Mouse (Mus musculus): Measurements from ENCODE around the gene Stag2. TPM values are rescaled to one million over a fixed set of nuclear protein-coding genes. Genes with fewer than 3 reads are reported as not detected.

Gene Stag2
- 94.4 TPM for polyA plus RNA-seq (2017; shearing (Covaris generic))

GRCm38 (mm10) chrX:42148788-42149556, at the start of gene Stag2:
Stag2 (plus strand) TSS chrX:42149317.

Other genes starting within 250 kb of the Stag2 start
- 117 TPM for gene Thoc2, start 228.6 kb upstream of the Stag2 start, polyA plus RNA-seq (2017; shearing (Covaris generic))
- 8.9 TPM for gene Xiap, start 89.6 kb upstream of the Stag2 start, polyA plus RNA-seq (2017; shearing (Covaris generic))

Data from naive thymus-derived CD4-positive, alpha-beta T cell, adult 5 months (primary cell).